Mouse (Mus musculus) left cerebral cortex, postnatal 14 days (tissue): ENCODE data around the gene Prkn. TPM values are rescaled to one million over a fixed set of nuclear protein-coding genes. Genes with fewer than 3 reads are reported as not detected.

Experiments used
- DNase-seq, 2 experiments: peaks; one replicate each; pipeline ENCODE4 v3.0.0; 2021 to 2022; ENCODE audit warnings: low spot score in 2 of 2, mixed read lengths in 1 of 2
- intact Hi-C: fragments of 180-260 bp; cut with DNase I; formaldehyde crosslinking; loops from one replicate; pipeline ENCODE4 v1.15.1; 2025
- total RNA-seq, 2 experiments: library from RNA; stranded (reverse); gene quantifications; 2 replicates each; pipeline ENCODE4 v1.2.3; 2021

The Prkn gene
- total RNA-seq, 2 experiments from 2014 or later: 16.3 to 16.7 TPM

DNA sequence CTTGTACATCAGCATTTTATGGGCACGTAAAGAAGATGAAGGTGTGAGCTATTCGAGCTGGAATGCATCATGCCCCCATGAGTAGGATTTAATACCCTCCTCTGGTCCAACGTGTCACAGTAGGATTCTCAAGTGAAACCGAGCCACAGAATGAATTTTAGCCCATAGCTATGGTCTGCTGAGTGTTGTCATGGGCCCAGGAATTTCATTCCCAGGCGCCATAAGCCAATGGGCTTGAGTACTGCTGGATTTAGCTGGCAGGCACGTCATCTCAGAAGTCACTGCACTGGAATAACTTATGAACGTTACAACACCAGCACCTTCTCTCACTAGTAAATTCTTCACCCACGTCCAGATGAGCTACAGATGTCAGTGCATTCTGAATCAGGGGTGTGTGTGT, 730.2 kb downstream of the Prkn start:
- intact Hi-C loops: no loop called here
- DNase-seq: no peak

DNA sequence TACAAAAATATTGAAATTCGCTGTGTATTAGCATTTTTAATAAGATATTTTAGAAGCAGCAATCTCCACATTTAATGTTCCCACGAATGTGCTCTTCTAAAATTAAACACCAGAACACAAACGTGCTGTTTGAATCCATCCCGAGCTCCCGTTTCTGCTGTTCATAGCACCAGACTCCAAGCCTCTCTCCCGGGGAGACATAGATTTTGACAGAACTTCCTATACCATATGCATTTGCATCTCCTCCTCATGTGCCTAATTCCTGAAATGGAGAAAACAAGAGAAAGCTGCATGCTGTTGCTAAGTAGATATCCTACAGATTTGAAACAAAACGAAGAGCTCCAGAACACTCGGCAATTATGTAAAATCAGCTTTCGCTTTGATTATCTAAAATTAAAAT, 733.5 kb downstream of the Prkn start:
- intact Hi-C loops: no loop called here
- DNase-seq: peak; percentile 54 to 58

DNA sequence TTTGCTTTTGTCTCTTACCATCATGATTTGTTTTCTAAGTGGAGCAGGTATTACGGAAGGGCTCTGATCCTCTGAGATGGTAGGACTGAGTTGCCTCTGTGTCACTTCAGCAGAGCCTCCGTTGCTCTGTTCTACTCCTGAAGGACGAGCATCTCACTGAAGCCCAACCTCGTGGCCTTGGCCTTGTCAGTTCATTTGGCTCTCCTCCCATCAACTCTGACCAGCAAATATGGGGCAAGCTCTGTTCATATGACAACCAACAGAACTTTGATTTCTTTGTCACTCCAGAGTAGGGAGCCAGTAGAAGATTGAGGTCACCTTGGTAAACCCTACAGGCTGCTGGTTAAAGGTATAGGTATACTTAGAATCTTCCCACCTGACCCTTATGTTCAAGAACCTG, 745.3 kb downstream of the Prkn start:
- DNase-seq: no peak
- intact Hi-C loops: no loop called here

DNA sequence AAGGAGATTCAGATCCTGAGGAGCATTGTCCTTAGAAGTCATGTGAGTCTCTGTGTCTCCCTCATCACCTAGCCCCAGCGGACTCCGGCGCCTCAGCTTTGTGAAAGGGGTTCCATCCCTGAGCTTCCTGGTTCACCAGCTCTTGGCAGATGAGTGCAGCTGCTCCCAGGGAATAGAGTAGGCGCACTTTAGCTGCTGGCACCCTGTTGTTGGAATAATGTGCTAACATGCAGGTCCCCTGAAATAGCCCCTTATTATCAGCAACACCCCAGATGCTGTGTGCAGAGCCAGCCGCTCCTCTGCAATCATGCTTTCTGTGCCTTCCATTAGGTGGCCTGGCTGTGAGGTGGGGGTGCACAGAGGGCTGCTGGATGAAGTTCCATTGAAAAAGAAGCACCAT, 767.7 kb downstream of the Prkn start:
- intact Hi-C loops: no loop called here
- no peak for DNase-seq

DNA sequence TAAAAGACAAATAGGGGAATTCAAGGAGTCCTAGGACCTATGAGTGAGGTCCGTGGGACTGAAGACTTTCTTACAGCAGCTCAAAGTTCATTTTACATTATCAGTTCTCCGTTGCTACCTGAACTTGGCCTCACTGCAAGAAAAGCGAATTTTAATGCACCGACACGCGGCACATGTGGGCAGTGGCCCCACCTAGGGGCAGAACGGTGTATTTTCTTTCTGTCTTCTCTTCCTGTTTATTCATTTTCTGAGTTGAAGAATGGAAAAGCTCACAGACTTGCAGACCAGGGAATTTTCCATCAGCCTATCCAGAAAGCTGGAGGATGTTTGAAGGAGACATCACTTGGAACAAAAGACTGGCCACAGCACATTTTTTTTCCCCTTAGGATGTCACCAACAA, 771.3 kb downstream of the Prkn start:
- DNase-seq: peak; percentile 80 to 83
- intact Hi-C loops: loop anchor here (10.0 kb wide), 1 partner anchor 257 kb away; no protein-coding TSS in a partner anchor

DNA sequence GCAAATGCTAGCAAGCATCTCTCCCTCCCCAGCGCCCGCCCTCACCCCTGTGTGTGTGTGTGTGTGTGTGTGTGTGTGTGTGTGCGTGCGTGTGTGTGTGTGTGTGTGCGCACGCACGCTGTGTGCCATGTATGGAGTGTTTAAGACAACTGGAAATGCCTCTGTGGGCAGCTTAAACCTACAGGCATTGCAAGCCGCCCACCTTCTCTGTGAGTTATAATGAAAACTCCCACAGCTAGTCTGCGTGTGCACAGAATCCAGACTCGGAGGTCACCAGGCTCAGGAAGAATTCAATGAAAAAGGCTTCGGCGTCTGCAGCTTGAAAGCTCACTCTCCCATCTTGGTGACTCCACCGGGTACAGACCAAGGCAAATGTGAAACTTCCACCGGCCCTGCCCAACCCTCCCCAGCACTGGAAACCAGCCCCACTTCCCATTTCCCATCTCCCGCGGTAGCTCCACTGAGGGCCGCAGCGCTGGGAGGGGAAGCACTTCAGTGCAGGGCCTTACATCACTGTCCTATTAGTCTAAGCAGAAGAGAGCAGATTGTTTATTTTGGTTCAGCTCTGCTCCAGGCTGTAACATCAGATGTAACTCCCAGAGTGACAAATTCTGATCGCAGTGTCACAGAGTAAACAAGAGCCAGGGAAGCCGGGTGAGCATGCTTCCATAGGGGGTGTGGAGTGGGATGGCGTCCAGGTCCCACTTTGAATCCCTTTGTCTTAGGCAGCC, 772.8 kb downstream of the Prkn start:
- DNase-seq: peak in 1 of 2 experiments; percentile 37
- intact Hi-C loops: loop anchor here (10.0 kb wide), 1 partner anchor 258 kb away; no protein-coding TSS in a partner anchor

DNA sequence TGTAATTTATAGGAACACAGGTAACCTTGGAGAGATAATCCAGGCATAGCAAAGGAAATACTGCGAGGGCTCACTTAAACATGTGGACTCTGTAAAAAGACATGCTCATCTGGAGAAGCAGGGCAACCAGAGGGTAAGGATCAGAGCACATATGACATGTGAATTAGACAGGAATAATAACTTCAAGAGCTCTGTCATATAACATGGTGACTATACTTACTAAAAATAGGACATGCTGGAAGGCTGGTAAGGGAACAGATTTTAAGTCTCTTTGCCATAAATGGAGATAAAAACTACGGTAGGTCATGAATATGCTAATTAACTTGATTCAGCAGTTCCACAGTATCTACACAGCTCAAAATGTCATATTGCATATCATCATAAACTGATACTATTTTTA, 777.4 kb downstream of the Prkn start:
- intact Hi-C loops: loop anchor here (10.0 kb wide), 1 partner anchor 263 kb away; no protein-coding TSS in a partner anchor
- peak in 1 of 2 experiments; percentile 32 for DNase-seq

DNA sequence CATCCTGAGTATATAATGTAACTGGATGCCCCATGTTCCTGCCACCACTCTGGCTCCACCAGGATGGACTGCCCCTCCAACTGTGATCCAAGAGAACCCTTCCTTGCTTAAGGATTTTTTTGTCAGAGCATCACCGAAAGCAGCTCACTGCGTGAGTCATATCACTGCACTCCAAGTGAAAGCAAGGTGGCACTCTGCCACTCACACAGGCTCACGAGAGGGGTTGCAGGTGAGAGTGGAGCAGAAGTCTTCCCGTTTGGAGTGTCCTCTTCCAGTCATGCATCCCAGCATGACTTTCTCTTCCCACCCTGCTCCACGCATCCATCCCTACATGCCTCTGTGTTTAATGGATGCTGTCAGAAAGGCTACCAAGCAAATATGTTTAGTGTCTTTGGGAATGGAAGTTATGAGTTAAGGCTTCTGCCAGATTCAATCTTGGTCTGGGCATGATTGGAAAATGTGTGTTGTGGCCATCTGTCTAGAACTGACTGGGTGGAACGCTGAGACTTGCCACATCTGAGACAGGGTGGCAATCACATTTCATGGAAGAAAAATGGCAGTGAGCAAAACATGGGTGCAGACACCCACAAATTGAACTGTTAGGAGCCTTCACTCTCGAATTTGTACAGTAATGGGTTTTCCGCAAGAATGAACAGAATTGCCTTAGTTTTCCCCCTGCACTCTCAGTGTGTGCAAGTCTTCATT, 778.9 kb downstream of the Prkn start:
- no peak for DNase-seq
- intact Hi-C loops: loop anchor here (10.0 kb wide), 1 partner anchor 264 kb away; no protein-coding TSS in a partner anchor

DNA sequence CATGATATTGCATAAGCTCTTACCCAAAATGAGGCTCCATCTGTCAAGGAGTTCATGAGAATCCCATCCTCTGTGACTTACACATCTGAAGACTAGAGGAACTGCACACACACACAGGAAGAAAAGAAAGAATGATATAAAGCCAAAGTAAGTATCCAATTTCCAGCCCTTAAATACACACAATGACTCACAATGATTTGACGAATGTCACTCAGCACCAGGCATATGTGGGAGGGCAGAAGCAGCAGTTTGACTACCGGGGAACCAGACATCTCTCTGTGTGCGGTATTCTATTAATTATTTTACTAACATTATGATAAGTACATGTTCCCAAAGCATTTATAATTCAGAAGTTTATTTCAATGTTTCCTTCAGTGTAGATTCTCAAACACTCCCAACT, 780.6 kb downstream of the Prkn start:
- intact Hi-C loops: loop anchor here (5.0 kb wide), 1 partner anchor 297 kb away; no protein-coding TSS in a partner anchor
- no peak for DNase-seq

DNA sequence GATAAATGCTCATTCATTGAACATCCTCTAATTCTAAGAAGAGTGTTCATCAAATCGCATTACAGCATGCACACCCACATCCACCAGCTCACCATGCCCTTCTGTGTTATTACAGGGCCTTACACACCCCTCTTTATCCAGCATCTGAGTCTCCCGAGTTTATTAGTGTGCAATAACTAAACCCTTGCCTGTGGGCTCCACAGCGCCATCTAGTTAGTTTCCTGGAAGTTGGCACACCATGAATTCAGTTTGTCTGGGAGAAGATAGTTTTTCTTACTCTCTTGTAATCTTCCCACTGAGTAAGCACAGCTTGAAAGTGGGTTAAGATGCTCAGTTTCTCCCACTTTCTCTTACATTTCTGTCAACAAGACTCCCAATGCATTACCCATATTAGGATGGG, 781.3 kb downstream of the Prkn start:
- no peak for DNase-seq

DNA sequence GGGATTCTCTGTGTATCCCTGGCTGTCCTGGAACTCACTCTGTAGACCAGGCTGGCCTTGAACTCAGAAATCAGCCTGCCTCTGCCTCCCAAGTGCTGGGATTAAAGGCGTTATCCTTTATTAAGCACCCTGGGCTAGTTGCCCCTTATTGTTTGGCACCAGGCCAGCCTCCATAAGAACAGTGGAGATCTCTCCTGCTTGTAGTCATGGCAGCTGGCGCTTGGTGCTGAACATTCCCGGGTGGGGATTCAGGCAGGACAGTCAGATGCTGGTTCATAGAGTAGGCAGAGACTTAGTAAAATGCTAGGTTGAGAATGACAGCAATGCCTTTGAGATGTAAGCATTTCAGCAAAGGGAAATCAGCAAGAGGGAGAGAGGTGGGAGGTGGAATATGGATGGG, 786.1 kb downstream of the Prkn start:
- intact Hi-C loops: no loop called here
- no peak for DNase-seq

More for the DNA sequence above, 781.3 kb downstream of the Prkn start:
- intact Hi-C loops: loop anchor here (5.0 kb wide), 1 partner anchor 296 kb away; no protein-coding TSS in a partner anchor

DNA sequence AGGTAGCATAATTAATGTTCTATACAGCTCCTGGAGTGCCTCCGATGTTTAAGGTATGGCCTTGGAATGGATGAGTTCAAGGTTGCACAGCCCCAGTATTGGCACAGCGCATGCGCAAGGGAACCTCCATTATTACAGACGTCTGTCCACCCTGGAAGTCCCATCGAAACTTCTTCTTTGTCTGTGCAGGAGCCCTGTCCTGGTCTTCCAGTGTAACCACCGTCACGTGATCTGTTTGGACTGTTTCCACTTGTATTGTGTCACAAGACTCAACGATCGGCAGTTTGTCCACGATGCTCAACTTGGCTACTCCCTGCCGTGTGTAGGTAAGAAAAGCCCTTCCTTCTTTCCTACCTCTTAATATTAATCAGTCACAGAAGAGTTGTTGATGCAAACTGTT, 794.9 kb downstream of the Prkn start:
- intact Hi-C loops: no loop called here
- DNase-seq: no peak

DNA sequence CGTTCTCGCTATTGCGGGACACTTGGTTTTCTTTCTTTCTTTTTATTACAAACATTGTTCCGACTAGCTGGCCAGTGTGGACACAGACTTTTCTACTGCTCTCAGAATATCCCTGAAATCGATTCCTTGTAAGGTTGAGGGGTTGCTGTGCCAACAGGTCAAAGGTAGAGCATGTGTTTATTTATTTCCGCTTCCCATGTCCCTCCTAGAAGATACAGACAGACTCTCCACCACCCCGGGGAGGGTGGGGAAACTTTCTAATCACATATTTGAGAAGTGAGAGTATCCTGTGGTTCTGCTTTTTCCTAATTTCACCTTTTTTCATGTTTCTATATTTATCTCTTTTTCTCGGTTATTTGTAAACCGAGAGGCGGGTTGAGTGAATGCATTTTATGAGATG, 797.5 kb downstream of the Prkn start:
- intact Hi-C loops: no loop called here
- DNase-seq: no peak

DNA sequence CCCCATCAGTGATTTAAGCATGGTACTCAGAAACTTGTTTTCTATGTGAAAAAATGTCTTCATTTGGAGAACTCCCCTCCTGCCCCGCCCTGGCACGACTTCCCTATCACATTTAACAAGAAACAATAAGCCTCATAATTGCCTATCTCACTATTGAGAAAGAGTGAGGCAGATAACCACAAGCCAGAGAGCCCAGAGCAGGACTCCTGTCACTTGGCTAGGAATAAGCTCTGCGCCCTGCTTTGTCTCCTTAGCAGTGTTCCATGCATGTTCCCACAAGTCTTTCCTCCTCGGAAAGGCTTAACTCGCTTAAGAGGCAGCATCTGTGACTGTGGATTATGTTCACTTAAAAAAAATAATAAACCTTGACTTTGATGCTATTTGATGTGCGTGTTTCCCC, 798.3 kb downstream of the Prkn start:
- intact Hi-C loops: no loop called here
- DNase-seq: no peak

DNA sequence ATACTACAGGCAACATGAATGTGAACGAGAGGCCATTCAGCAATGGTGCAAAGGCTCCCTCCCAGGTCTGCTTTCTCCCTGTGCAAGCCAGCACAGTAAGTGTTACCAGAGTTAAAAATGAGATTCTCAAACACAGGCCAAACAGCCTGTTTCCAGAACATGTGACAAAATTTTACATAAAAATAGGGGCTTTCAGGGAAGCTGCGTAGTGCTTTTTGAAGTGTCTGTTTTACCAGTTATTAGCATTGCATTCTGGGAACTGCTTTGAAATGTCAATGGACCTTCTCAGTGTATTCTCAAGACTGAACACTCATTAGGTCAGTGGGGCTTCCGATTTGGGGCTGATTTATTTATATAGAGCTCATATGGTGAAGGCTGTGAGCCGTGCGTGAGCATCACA, 799.6 kb downstream of the Prkn start:
- no peak for DNase-seq
- intact Hi-C loops: no loop called here

DNA sequence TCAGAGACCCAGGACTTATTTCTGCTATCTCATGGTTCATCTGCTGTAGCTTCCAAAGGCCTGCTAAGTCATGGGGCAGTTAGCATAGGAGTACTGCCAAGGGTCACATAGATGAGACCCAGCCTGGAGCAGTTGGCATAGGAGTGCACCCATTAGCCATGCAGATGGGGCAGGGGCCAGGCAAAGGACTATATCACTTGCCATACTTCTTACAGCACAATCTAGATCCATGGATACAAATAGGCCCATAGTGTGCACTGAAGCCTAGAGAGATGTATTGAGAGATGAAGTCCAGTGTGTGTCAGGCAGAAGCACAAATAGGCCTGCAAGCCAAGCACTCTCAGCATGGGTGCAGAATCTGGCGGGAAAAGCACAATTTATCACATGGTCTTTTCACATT, 802.1 kb downstream of the Prkn start:
- DNase-seq: no peak
- intact Hi-C loops: no loop called here

DNA sequence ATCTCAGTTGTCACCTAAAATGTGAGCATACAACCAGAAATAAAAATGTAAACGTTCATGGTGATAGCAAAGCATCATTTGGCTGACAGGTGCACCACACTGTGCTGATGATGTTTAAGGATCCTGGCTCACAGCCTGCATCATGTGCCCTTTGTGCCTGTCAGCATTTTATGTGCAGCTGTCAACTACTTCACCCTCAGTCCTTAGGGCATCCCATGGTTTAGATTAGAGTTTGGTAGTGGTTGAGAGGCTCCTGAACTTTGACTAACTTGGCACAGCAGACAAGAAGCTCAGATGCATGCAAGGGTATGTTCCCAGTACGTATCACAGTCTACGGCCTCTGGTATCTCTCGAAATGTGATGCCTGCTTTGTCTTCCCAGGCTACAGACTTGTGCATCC, 803.8 kb downstream of the Prkn start:
- DNase-seq: no peak
- intact Hi-C loops: no loop called here

DNA sequence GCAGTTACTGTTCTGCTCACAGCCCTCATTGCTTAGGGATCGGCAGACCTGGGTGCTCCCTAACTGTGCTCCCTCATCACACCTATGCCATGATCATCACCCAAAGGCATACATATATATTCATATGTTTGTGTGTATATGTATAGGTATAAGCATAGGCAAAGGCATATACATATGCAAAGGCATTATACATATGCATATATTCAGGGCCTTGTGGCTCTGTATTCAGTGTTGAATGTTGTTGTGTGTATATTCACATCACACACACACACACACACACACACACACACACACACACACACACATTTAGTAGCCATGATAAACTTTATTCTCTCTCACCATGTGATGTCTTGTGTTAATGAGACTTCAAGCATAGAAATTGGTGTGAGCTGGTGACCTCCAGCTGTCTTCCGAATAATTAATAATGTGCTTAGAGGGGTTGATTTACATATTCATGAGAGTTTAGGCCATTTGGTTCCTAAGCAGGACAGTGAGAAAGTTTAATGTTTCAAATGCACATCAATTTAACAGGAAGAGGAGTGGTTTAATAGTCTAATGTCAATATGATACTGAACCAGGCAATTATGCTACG, 804.8 kb downstream of the Prkn start:
- no peak for DNase-seq
- intact Hi-C loops: no loop called here

DNA sequence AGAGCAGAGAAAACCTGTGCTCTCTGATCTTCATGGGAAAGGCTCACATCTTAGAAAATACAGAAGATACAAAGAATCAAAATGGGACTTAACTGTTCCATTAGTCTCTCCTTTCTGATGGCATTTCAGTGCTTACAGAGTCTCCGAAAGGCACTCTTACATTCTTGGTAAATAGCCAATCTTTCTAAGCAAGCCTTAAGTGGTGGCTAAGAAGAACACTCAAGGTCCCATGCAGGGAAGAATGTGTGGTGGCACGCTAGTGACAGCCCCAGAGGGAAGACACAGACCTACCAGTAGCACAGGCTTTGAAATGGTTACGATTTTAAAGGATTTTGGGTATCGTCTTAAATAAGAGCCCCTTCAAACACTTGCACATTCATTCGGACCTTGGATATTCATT, 816.2 kb downstream of the Prkn start:
- DNase-seq: no peak
- intact Hi-C loops: no loop called here

DNA sequence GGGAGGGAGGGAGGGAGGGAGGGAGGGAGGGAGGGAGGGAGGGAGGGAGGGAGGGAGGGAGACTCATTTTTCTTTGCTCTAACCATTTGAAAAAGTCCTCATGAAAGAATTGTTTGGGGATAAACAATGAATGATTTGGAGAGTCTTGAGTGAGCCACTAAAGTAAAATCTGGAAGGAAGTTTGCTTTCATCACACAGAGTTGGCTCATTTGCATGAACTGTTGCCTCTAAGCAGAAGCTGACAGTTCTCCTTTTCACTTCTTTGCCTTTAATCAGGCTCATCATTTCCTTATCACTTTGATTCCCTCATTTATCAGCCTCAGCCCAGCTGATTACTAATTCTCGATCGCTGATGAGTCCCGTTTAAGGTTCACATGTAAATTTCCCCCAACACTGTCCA, 816.7 kb downstream of the Prkn start:
- intact Hi-C loops: no loop called here
- no peak for DNase-seq
